Mouse (Mus musculus) olfactory bulb, adult 2 months (tissue): ENCODE data around the gene Ppfia4.

ENCODE experiments used
- CTCF ChIP-seq: fragments of 200-500 bp; IDR thresholded peaks from 2 replicates; pipeline ENCODE4 v1.5.1; 2012; ENCODE audit warnings: low read depth, mild to moderate bottlenecking, low read length, moderate library complexity; ENCODE audit not compliant: insufficient read depth
- POLR2A ChIP-seq: fragments of 200-500 bp; IDR thresholded peaks from 2 replicates; pipeline ENCODE4 v1.6.1; 2012; ENCODE audit warnings: mild to moderate bottlenecking, low read depth, low read length, moderate library complexity; ENCODE audit not compliant: insufficient read depth

DNA sequence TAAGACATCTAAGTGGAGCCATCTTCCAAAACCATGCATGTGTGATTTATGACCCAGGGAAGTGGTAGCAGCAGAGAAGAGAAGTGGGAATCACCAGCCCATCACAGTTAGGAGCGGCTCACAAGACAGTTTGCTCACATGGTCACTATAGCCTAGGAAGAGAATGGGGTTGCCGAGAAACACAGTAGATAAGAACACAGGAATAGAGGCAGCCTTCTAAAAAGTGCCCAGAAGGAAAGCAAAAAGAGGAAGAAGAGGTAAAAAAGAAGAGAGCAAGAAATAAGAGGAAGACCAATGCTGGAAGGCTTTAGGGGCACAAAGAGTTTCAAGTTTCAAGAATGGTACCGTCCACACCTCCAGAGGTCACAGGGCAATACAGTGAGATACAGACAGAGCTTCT lies 50.4 kb downstream of the Ppfia4 start:
- TF ChIP-seq CTCF (no peak), POLR2A (no peak)
